Mouse (Mus musculus) central nervous system, embryonic 18 days (tissue): ENCODE data around the gene Lysmd4. TPM values are rescaled to one million over a fixed set of nuclear protein-coding genes. Genes with fewer than 3 reads are reported as not detected.

Source experiments
- polyA plus RNA-seq: library from polyadenylated mRNA; depleted of rRNA; stranded (reverse); fragments of >200 nt; gene quantifications from 2 replicates; pipeline ENCODE4 v1.2.3, GENCODE M21; 2012; rRNA removed

Gene Lysmd4
- polyA plus RNA-seq, result 43.8 and 46.0 TPM in 2 replicates

DNA sequence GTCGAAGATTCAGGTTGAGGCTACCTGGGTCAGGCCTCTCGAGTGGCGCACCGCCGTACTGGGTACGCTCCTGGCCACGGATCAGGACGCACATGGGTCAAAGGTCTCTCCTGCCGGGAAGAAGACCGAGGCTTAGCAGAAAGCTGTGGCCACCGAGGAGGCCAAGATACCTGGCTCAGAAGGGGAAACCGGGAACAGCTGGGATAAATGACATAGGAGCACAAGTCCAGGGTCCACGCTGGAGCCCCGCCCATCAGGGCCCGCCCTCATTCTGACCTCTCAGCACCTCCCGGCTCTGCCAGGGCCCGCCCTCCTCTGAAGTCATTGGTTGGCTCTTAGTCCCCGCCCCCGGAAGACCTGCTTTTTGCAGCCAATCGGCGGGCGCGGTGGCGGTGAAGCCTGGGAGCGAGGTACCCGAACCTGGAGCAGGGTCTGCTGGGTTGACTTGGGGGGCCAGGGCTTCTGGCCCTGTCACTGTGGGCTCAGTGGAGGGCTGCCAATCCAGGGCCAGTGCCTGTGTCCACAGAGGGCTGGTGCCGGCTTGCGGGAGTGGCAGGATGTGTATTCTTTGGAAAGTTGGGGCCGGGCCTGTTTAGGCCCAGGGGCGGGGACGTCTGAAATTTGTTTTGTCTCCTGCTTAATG lies at the start of gene Lysmd4:
Lysmd4 (plus strand) TSS at position 325 of the 643 bp plus-strand sequence.

Other genes with a start within 250 kb of the Lysmd4 start
- 43.5 and 44.3 TPM in 2 replicates for gene Mef2a, start 150.3 kb downstream of the Lysmd4 start, polyA plus RNA-seq